Mouse (Mus musculus): Measurements from ENCODE around the gene Wbp11. TPM values are rescaled to one million over a fixed set of nuclear protein-coding genes. Genes with fewer than 3 reads are reported as not detected.
"Not testable (repeated sequence)": the region's sequence is repeated elsewhere in the genome, so short reads cannot be mapped to it uniquely, and the experiment has no call there.

Gene Wbp11
- polyA plus RNA-seq, 1 experiment from 2014 or later = 130 TPM

- Histone ChIP-seq H3K4me3 (peak overlapping the region; percentile 66), H3K36me3 (no peaks in the 10 kb centered on the region), H3K27ac (peak overlapping the region; percentile 100), H3K9me3 (no peaks in the 10 kb centered on the region), H3K27me3 (no peaks in the 10 kb centered on the region), H3K9ac (peak overlapping the region; percentile 92), H3K4me2 (replicated peaks) (peak overlapping the region; percentile 79), H3K4me1 (0 out of 2 replicates have a peak, but pooled peaks cover 9% of the 10 kb centered on the region)
- 15% methylated on average over 12 of the region's 12 CpGs for WGBS
- peak; percentile 0; the same call in 1 of the 2 replicates for ATAC-seq (ENCODE audit: insufficient number of reproducible peaks, insufficient read depth, low FRiP score, low TSS enrichment)
Observed at GRCm38 (mm10) chr6:136803093-136803738, 24.8 kb downstream of the Wbp11 start.

GRCm38 (mm10) chr6:136801274-136801673 lies 26.8 kb downstream of the Wbp11 start:
- 89% methylated on average over 6 of the region's 6 CpGs for WGBS
- Histone ChIP-seq H3K9me3 (no peaks in the 10 kb centered on the region), H3K27me3 (no peaks in the 10 kb centered on the region), H3K36me3 (no peaks in the 10 kb centered on the region), H3K9ac (no peak overlapping the region), H3K27ac (no peak overlapping the region), H3K4me1 (0 out of 2 replicates have a peak, but pooled peaks cover 9% of the 10 kb centered on the region), H3K4me2 (replicated peaks) (no peak overlapping the region), H3K4me3 (no peak overlapping the region)
- ATAC-seq (ENCODE audit: insufficient number of reproducible peaks, insufficient read depth, low FRiP score, low TSS enrichment) = no peak

GRCm38 (mm10) chr6:136800710-136801109 lies 27.3 kb downstream of the Wbp11 start:
- Histone ChIP-seq H3K4me3 (no peak overlapping the region), H3K4me1 (0 out of 2 replicates have a peak, but pooled peaks cover 9% of the 10 kb centered on the region), H3K9me3 (no peaks in the 10 kb centered on the region), H3K27ac (no peak overlapping the region), H3K27me3 (no peaks in the 10 kb centered on the region), H3K36me3 (no peaks in the 10 kb centered on the region), H3K4me2 (replicated peaks) (no peak overlapping the region), H3K9ac (no peak overlapping the region)
- no peak for ATAC-seq (ENCODE audit: insufficient number of reproducible peaks, insufficient read depth, low FRiP score, low TSS enrichment)
- 90% methylated on average over 8 of the region's 8 CpGs for WGBS

- not testable (repeated sequence) for H3K27me3 ChIP-seq; H3K27ac ChIP-seq; H3K9ac ChIP-seq; H3K4me2 ChIP-seq (replicated peaks); H3K36me3 ChIP-seq; ATAC-seq (ENCODE audit: insufficient number of reproducible peaks, insufficient read depth, low FRiP score, low TSS enrichment); H3K4me3 ChIP-seq; H3K9me3 ChIP-seq
- WGBS = 87% methylated on average over 3 of the region's 3 CpGs
- 0 out of 2 replicates have a peak, but pooled peaks cover 13% of the 10 kb centered on the region for H3K4me1 ChIP-seq
Observed at GRCm38 (mm10) chr6:136797874-136798693, 29.9 kb downstream of the Wbp11 start.

- ATAC-seq (ENCODE audit: insufficient number of reproducible peaks, insufficient read depth, low FRiP score, low TSS enrichment) = no peak
- Histone ChIP-seq H3K27ac (no peak overlapping the region), H3K4me1 (0 out of 2 replicates have a peak, but pooled peaks cover 12% of the 10 kb centered on the region), H3K27me3 (peaks cover 3% of the 10 kb centered on the region; the same call in 1 of the 2 replicates), H3K9ac (no peak overlapping the region), H3K9me3 (no peaks in the 10 kb centered on the region), H3K4me3 (no peak overlapping the region), H3K4me2 (replicated peaks) (no peak overlapping the region), H3K36me3 (no peaks in the 10 kb centered on the region)
- 55% methylated on average over 6 of the region's 6 CpGs for WGBS
Observed at GRCm38 (mm10) chr6:136795850-136796249, 32.2 kb downstream of the Wbp11 start.

GRCm38 (mm10) chr6:136795110-136795509 lies 32.9 kb downstream of the Wbp11 start:
- H3K4me2 ChIP-seq (replicated peaks) = no peak overlapping the region
- no peaks in the 10 kb centered on the region for H3K36me3 ChIP-seq
- H3K27me3 ChIP-seq = peaks cover 3% of the 10 kb centered on the region; the same call in 1 of the 2 replicates
- WGBS = 53% methylated on average over 1 of the region's 1 CpGs
- H3K9me3 ChIP-seq = no peaks in the 10 kb centered on the region
- H3K4me3 ChIP-seq = no peak overlapping the region
- H3K4me1 ChIP-seq = 0 out of 2 replicates have a peak, but pooled peaks cover 12% of the 10 kb centered on the region
- no peak overlapping the region for H3K27ac ChIP-seq
- no peak overlapping the region for H3K9ac ChIP-seq
- ATAC-seq (ENCODE audit: insufficient number of reproducible peaks, insufficient read depth, low FRiP score, low TSS enrichment) = no peak

- ATAC-seq (ENCODE audit: insufficient number of reproducible peaks, insufficient read depth, low FRiP score, low TSS enrichment) = no peak
- Histone ChIP-seq H3K4me2 (replicated peaks) (peak overlapping the region; percentile 77), H3K9ac (peak overlapping the region; percentile 36), H3K4me1 (0 out of 2 replicates have a peak, but pooled peaks cover 12% of the 10 kb centered on the region), H3K36me3 (no peaks in the 10 kb centered on the region), H3K9me3 (no peaks in the 10 kb centered on the region), H3K4me3 (peak overlapping the region; percentile 38), H3K27ac (no peak overlapping the region), H3K27me3 (peaks cover 3% of the 10 kb centered on the region; the same call in 1 of the 2 replicates)
- WGBS = under 1% methylated on average over 24 of the region's 24 CpGs
Observed at GRCm38 (mm10) chr6:136793831-136794525, 34.1 kb downstream of the Wbp11 start.

GRCm38 (mm10) chr6:136792884-136793758 lies 34.9 kb downstream of the Wbp11 start:
- peak overlapping the region; percentile 77 for H3K4me2 ChIP-seq (replicated peaks)
- WGBS = 19% methylated on average over 16 of the region's 16 CpGs
- ATAC-seq (ENCODE audit: insufficient number of reproducible peaks, insufficient read depth, low FRiP score, low TSS enrichment) = no peak
- 0 out of 2 replicates have a peak, but pooled peaks cover 12% of the 10 kb centered on the region for H3K4me1 ChIP-seq
- H3K27me3 ChIP-seq = peaks cover 3% of the 10 kb centered on the region; the same call in 1 of the 2 replicates
- H3K36me3 ChIP-seq = no peaks in the 10 kb centered on the region
- peak overlapping the region; percentile 38 for H3K4me3 ChIP-seq
- no peak overlapping the region for H3K9ac ChIP-seq
- H3K9me3 ChIP-seq = no peaks in the 10 kb centered on the region
- no peak overlapping the region for H3K27ac ChIP-seq

GRCm38 (mm10) chr6:136789391-136789971 lies 38.6 kb downstream of the Wbp11 start:
- Histone ChIP-seq H3K4me2 (replicated peaks) (no peak overlapping the region), H3K4me3 (no peak overlapping the region), H3K27me3 (peaks cover 3% of the 10 kb centered on the region; the same call in 1 of the 2 replicates), H3K36me3 (no peaks in the 10 kb centered on the region), H3K4me1 (0 out of 2 replicates have a peak, but pooled peaks cover 12% of the 10 kb centered on the region), H3K9ac (no peak overlapping the region), H3K27ac (no peak overlapping the region), H3K9me3 (no peaks in the 10 kb centered on the region)
- WGBS = 66% methylated on average over 5 of the region's 5 CpGs
- ATAC-seq (ENCODE audit: insufficient number of reproducible peaks, insufficient read depth, low FRiP score, low TSS enrichment) = no peak

- no peaks in the 10 kb centered on the region for H3K9me3 ChIP-seq
- no peak overlapping the region for H3K4me2 ChIP-seq (replicated peaks)
- H3K4me1 ChIP-seq = no peaks in the 10 kb centered on the region
- ATAC-seq (ENCODE audit: insufficient number of reproducible peaks, insufficient read depth, low FRiP score, low TSS enrichment) = no peak
- no peaks in the 10 kb centered on the region for H3K27me3 ChIP-seq
- 74% methylated on average over 9 of the region's 9 CpGs for WGBS
- H3K4me3 ChIP-seq = no peak overlapping the region
- H3K27ac ChIP-seq = no peak overlapping the region
- H3K9ac ChIP-seq = no peak overlapping the region
- no peaks in the 10 kb centered on the region for H3K36me3 ChIP-seq
Observed at GRCm38 (mm10) chr6:136782761-136783160, 45.3 kb downstream of the Wbp11 start.

Data from embryonic facial prominence, embryonic 12.5 days (tissue).